11 mouse cellular contexts compared by ENCODE assay signal in genomic region chr3:84731003-84731402, GRCm38 (mm10).
DNase-seq lines count a peak whose midpoint lies in the region; ATAC-seq lines count a peak whose summit lies in the region.
"Had no signal": no experiment of that assay in that cellular context is flagged by ENCODE, and none has a peak within 500 bp of the region (broad histone marks: within the 10 kb centered on the region; RNA-seq: fewer than 3 reads in every experiment).

No protein-coding gene starts in this region.

- no peak overlapping the region for H3K9ac ChIP-seq in hindbrain, embryonic 13.5 days
- H3K9ac ChIP-seq in hindbrain, embryonic 11.5 days (ENCODE audit: low read depth, low read length): no peak overlapping the region
- no peak overlapping the region for H3K9ac ChIP-seq in forebrain, embryonic 12.5 days
- H3K9ac ChIP-seq in midbrain, embryonic 14.5 days (replicated peaks; ENCODE audit: low read length): no peak overlapping the region; the same call in 1 of the 2 replicates

- H3K27me3 ChIP-seq in hindbrain, embryonic 13.5 days: peaks cover 26% of the 10 kb centered on the region
- 0 out of 2 replicates have a peak, but pooled peaks cover 4% of the 10 kb centered on the region for H3K27me3 ChIP-seq in hindbrain, embryonic 11.5 days (ENCODE audit: control insufficient read depth, insufficient read depth, low read length)
- H3K27me3 ChIP-seq in forebrain, embryonic 12.5 days: peaks cover 17% of the 10 kb centered on the region
- H3K27me3 ChIP-seq in midbrain, embryonic 14.5 days (ENCODE audit: control insufficient read depth, insufficient read depth, low read length): peaks cover 7% of the 10 kb centered on the region; the same call in 1 of the 2 replicates

- H3K4me2 ChIP-seq in hindbrain, embryonic 13.5 days: peak overlapping the region; percentile 53
- H3K4me2 ChIP-seq in hindbrain, embryonic 11.5 days (replicated peaks; ENCODE audit: low read depth, low read length): no peak overlapping the region
- peak overlapping the region; percentile 61; the same call in 1 of the 2 replicates for H3K4me2 ChIP-seq in forebrain, embryonic 12.5 days
- peak overlapping the region; percentile 53 for H3K4me2 ChIP-seq in midbrain, embryonic 14.5 days (ENCODE audit: low read length)

- no peak for DNase-seq in hindbrain, embryonic 11.5 days (ENCODE audit: low spot score)
- peak; percentile 80 for DNase-seq in 416B (ENCODE audit: low read depth)
- peak; percentile 32 for DNase-seq in midbrain, embryonic 14.5 days
- no peak for DNase-seq in lung, postnatal 4 days
- DNase-seq in gastrocnemius, postnatal 25 days: no peak
- DNase-seq: heart, postnatal 14 days; kidney, postnatal 25 days; lung, adult 18-20 months had no signal

- H3K4me1 ChIP-seq in hindbrain, embryonic 13.5 days (replicated peaks): peaks cover 48% of the 10 kb centered on the region
- peaks cover 4% of the 10 kb centered on the region; the same call in 1 of the 2 replicates for H3K4me1 ChIP-seq in hindbrain, embryonic 11.5 days (replicated peaks; ENCODE audit: control insufficient read depth, insufficient read depth, low read length)
- H3K4me1 ChIP-seq in forebrain, embryonic 12.5 days: peaks cover 31% of the 10 kb centered on the region
- peaks cover 22% of the 10 kb centered on the region for H3K4me1 ChIP-seq in midbrain, embryonic 14.5 days (ENCODE audit: control insufficient read depth, insufficient read depth, low read length)

- no peaks in the 10 kb centered on the region for H3K36me3 ChIP-seq in hindbrain, embryonic 13.5 days
- H3K36me3 ChIP-seq in hindbrain, embryonic 11.5 days (ENCODE audit: control insufficient read depth, insufficient read depth, low read length): no peaks in the 10 kb centered on the region
- no peaks in the 10 kb centered on the region for H3K36me3 ChIP-seq in forebrain, embryonic 12.5 days (replicated peaks)
- no peaks in the 10 kb centered on the region for H3K36me3 ChIP-seq in midbrain, embryonic 14.5 days (ENCODE audit: control insufficient read depth, insufficient read depth, low read length)

- peak overlapping the region; percentile 87 for H3K27ac ChIP-seq in hindbrain, embryonic 13.5 days
- H3K27ac ChIP-seq in hindbrain, embryonic 11.5 days (ENCODE audit: low read depth, low read length): no peak overlapping the region
- H3K27ac ChIP-seq in forebrain, embryonic 12.5 days: peak overlapping the region; percentile 80
- peak overlapping the region; percentile 66 for H3K27ac ChIP-seq in midbrain, embryonic 14.5 days (replicated peaks; ENCODE audit: low read depth, low read length)

- no peak; the same call in 1 of the 2 replicates for ATAC-seq in hindbrain, embryonic 13.5 days (ENCODE audit: low FRiP score)
- ATAC-seq in hindbrain, embryonic 11.5 days (ENCODE audit: low FRiP score): no peak
- no peak for ATAC-seq in forebrain, embryonic 12.5 days (ENCODE audit: low FRiP score)
- no peak for ATAC-seq in midbrain, embryonic 14.5 days (ENCODE audit: low FRiP score, low TSS enrichment)
- no peak for ATAC-seq in megakaryocyte progenitor cell, adult 5-6 weeks (replicated peaks; ENCODE audit: poor library complexity)

- H3K9me3 ChIP-seq in hindbrain, embryonic 13.5 days: no peaks in the 10 kb centered on the region
- no peaks in the 10 kb centered on the region for H3K9me3 ChIP-seq in hindbrain, embryonic 11.5 days (ENCODE audit: control insufficient read depth, low read length)
- no peaks in the 10 kb centered on the region for H3K9me3 ChIP-seq in forebrain, embryonic 12.5 days
- no peaks in the 10 kb centered on the region for H3K9me3 ChIP-seq in midbrain, embryonic 14.5 days (ENCODE audit: control insufficient read depth, low read length)

- WGBS in hindbrain, embryonic 13.5 days: 36% methylated on average over 5 of the region's 5 CpGs
- 43% methylated on average over 5 of the region's 5 CpGs for WGBS in hindbrain, embryonic 11.5 days
- 37% methylated on average over 5 of the region's 5 CpGs for WGBS in forebrain, embryonic 12.5 days
- WGBS in midbrain, embryonic 14.5 days: 27% methylated on average over 5 of the region's 5 CpGs

- H3K4me3 ChIP-seq in hindbrain, embryonic 13.5 days: no peak overlapping the region
- no peak overlapping the region for H3K4me3 ChIP-seq in hindbrain, embryonic 11.5 days (ENCODE audit: low read depth, low read length)
- H3K4me3 ChIP-seq in forebrain, embryonic 12.5 days (replicated peaks): no peak overlapping the region
- H3K4me3 ChIP-seq in midbrain, embryonic 14.5 days (replicated peaks; ENCODE audit: low read depth, low read length): no peak overlapping the region

Comparison
In these comparisons a context has a peak if more than half of its experiments do, and no peak if none do; other contexts are left out.
1. DNase-seq: peak in 416B (single experiment) and midbrain, embryonic 14.5 days (single experiment); none in hindbrain, embryonic 11.5 days (single experiment), lung, postnatal 4 days (0 of 2) and gastrocnemius, postnatal 25 days (single experiment).